Mouse (Mus musculus): Measurements from ENCODE around the gene Prr5. TPM values are rescaled to one million over a fixed set of nuclear protein-coding genes. Genes with fewer than 3 reads are reported as not detected.
A peak's percentile ranks its signal among the peaks of the same experiment; 100 is the strongest.

The Prr5 gene
- polyA plus RNA-seq, 1 experiment from 2014 or later: 18.3 TPM

DNA sequence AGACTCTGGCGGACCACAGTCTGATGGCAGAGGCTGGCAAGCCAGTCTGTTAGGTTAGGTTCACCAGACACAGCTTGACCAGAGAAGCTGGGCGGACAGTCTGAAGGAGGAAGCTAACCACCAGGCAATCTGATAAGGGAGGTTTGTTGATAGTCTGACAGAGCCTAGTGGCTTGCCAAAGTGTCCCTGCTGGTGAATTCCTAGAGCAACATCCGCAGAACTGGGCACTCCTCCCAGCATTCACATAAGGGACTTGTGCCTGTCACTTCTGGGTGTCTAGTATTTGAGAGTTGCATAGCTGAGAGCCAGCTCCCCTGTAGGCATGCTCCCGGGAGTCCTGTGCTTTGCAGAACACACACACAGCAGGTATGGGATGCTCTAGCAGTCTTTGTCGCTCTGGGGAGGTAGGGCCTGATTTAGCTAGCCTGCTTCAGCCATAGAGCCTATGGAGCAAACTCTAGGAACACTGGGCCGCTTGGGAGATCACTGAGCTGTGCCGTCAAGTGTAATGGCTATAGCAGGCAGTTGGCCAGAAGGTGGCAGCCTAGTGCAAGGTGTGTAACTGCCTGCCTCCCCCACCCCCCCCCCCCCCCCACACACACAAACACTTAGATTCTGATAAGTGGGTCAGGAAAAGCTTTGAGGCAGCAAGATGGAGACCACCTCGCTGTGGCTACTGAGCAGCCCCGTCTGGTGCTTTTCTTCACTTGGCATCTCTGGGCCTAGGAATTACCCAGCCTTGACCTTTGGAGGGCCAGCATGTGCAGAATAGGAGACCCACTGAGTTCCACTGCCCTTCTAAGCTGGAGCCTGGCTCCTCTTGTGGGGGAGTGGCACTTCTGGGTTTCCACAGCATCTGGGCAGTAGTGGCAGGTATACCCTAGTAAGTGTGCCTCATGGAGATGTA is 2.2 kb downstream of the Prr5 start:
- WGBS: 56% methylated on average over 9 of the region's 9 CpGs
- Histone ChIP-seq H3K27ac (no peak overlapping the region), H3K9me3 (no peaks in the 10 kb centered on the region), H3K36me3 (no peaks in the 10 kb centered on the region), H3K9ac (no peak overlapping the region), H3K4me3 (no peak overlapping the region), H3K4me1 (replicated peaks) (peaks cover 8% of the 10 kb centered on the region), H3K4me2 (no peak overlapping the region), H3K27me3 (no peaks in the 10 kb centered on the region)
- ATAC-seq (ENCODE audit: low FRiP score): 0 out of 2 replicates have a peak, but pooled peaks have one; percentile 16

DNA sequence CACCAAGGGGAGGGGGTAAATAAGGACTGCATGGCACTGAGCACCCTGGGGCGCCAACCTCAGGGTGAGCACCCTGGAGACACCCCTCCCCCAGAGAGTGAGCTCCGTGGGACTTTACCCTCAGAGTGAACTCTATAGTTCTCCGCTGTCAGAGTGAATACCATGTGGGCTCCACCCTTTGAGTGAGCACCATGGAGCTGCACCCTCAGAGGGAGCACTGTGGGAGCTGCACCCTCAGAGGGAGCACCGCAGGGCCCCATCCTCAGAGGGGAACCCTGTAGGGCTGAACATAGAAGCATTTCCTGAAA is 2.8 kb downstream of the Prr5 start:
- Histone ChIP-seq H3K9ac (no peak overlapping the region), H3K27ac (no peak overlapping the region), H3K36me3 (no peaks in the 10 kb centered on the region), H3K4me1 (replicated peaks) (peaks cover 8% of the 10 kb centered on the region), H3K4me2 (no peak overlapping the region), H3K27me3 (no peaks in the 10 kb centered on the region), H3K4me3 (no peak overlapping the region), H3K9me3 (no peaks in the 10 kb centered on the region)
- 76% methylated on average over 4 of the region's 4 CpGs for WGBS
- ATAC-seq (ENCODE audit: low FRiP score): 0 out of 2 replicates have a peak, but pooled peaks have one; percentile 5

DNA sequence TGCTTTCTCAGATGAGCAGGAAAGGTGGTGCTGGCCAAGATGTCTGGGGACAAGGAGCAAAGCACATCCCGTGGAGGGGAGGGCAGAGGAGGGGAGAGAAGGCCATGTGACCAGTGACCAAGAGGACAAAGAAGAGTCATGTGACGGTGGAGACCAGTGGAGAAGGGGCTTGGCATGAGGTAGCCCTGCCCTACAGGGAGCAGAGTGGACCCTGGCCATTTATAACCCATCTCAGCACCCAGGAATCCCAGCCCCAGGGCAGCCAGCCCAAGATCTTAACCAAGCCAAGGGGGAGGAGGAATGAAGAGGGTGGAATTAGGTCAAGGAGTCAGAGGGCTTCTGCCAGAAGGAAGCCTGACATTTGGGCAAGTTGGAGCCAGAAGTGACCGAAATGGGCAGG is 3.2 kb downstream of the Prr5 start:
- Histone ChIP-seq H3K36me3 (no peaks in the 10 kb centered on the region), H3K27ac (no peak overlapping the region), H3K4me2 (no peak overlapping the region), H3K27me3 (no peaks in the 10 kb centered on the region), H3K4me3 (no peak overlapping the region), H3K9ac (no peak overlapping the region), H3K9me3 (no peaks in the 10 kb centered on the region), H3K4me1 (replicated peaks) (peaks cover 8% of the 10 kb centered on the region)
- no peak for ATAC-seq (ENCODE audit: low FRiP score)
- WGBS: 59% methylated on average over 3 of the region's 3 CpGs

DNA sequence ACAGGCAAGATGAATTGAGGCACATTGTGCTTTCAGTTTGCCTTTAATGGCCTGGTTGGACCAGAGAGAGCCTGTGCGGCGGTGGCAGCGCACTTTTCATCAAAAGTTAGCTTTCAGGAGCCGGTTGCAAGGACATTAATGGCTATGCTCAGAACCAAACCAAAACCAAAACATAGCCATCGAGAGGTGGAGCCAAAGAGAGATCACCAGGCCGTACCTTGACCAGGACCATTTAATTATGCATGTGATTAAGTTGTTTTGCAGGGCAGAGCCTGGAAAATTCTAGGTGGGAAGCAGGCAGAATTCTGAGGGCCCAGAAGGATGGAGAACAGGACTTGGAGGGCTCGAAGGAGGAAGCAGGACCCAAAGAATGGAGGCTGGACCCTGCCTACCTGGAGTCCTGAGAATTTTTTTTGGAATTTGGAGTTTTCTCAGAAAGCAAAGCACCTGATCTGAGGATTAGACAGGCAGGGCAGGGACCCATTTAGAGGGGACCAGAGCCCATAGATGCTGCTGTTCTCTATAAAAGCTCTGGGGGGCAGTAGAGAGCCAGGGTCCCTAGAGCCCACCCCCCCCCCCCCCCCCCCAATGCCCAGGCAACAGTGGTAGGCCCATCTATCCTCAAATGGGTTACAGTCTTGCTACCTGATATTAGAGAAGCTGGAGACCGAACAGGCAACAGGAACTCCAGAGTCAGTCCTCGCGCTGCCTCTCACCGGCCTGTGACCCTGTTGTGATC is 5.1 kb downstream of the Prr5 start:
- H3K9ac ChIP-seq: no peak overlapping the region
- H3K4me1 ChIP-seq (replicated peaks): peaks cover 2% of the 10 kb centered on the region
- WGBS: 71% methylated on average over 11 of the region's 11 CpGs
- no peak overlapping the region for H3K4me3 ChIP-seq
- no peaks in the 10 kb centered on the region for H3K9me3 ChIP-seq
- ATAC-seq (ENCODE audit: low FRiP score): no peak
- no peak overlapping the region for H3K4me2 ChIP-seq
- H3K27ac ChIP-seq: no peak overlapping the region
- peaks cover 6% of the 10 kb centered on the region; the same call in 1 of the 2 replicates for H3K27me3 ChIP-seq
- H3K36me3 ChIP-seq: no peaks in the 10 kb centered on the region

DNA sequence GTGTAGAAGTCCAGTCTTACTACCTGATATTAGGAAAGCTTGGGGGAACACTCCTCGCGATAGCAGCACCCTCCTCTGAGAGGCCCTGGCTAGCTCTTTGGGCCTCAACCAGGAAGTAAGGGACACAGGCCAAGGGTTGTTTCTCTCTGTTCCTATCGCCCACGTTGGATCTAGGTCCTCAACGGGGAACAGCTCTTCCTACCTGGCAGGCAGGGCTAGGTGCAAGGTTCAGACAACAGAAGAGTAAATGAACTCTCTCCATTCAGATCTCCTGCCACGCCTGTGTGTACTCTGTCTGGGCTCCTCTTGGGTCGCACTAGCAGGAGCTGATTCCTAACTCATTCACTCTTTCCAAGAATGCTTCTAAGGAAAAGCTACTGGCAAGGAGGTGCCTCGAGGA is 5.9 kb downstream of the Prr5 start:
- no peak overlapping the region for H3K27ac ChIP-seq
- H3K9ac ChIP-seq: no peak overlapping the region
- WGBS: 83% methylated on average over 8 of the region's 8 CpGs
- ATAC-seq (ENCODE audit: low FRiP score): no peak
- H3K4me2 ChIP-seq: no peak overlapping the region
- H3K9me3 ChIP-seq: no peaks in the 10 kb centered on the region
- H3K4me3 ChIP-seq: no peak overlapping the region
- H3K4me1 ChIP-seq (replicated peaks): peaks cover under 1% of the 10 kb centered on the region
- H3K36me3 ChIP-seq: no peaks in the 10 kb centered on the region
- H3K27me3 ChIP-seq: peaks cover 14% of the 10 kb centered on the region

GRCm38 (mm10) chr15:84677943-84678342 is 8.5 kb downstream of the Prr5 start:
- H3K4me1 ChIP-seq (replicated peaks): peaks cover 22% of the 10 kb centered on the region
- no peak overlapping the region for H3K4me3 ChIP-seq
- H3K9ac ChIP-seq: no peak overlapping the region
- ATAC-seq (ENCODE audit: low FRiP score): no peak
- 74% methylated on average over 11 of the region's 11 CpGs for WGBS
- peaks cover 41% of the 10 kb centered on the region for H3K27me3 ChIP-seq
- H3K4me2 ChIP-seq: no peak overlapping the region
- no peaks in the 10 kb centered on the region for H3K36me3 ChIP-seq
- H3K9me3 ChIP-seq: no peaks in the 10 kb centered on the region
- H3K27ac ChIP-seq: no peak overlapping the region

DNA sequence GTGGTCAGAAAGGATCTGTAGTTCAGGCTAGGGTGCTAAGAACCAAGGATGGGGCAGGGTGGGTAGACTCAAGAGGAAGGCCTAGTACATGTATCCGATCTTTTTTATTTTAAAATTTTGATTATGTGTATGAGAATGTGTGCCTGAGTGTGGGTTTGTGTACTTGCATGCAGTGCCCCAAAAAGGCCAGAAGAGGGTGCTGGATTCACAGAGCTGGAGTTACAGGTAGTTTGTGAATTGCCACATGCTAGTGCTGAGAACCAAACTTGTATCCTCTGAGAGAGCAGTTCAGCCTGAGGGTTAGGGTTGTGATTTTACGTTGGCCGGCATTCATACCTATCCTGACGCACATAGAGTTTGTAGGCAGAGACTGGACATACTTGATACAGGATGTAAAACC is 9.7 kb downstream of the Prr5 start:
- H3K4me3 ChIP-seq: no peak overlapping the region
- peaks cover 51% of the 10 kb centered on the region for H3K27me3 ChIP-seq
- 95% methylated on average over 4 of the region's 4 CpGs for WGBS
- H3K27ac ChIP-seq: no peak overlapping the region
- H3K36me3 ChIP-seq: no peaks in the 10 kb centered on the region
- H3K4me2 ChIP-seq: no peak overlapping the region
- H3K4me1 ChIP-seq (replicated peaks): peaks cover 22% of the 10 kb centered on the region
- H3K9me3 ChIP-seq: no peaks in the 10 kb centered on the region
- ATAC-seq (ENCODE audit: low FRiP score): no peak
- no peak overlapping the region for H3K9ac ChIP-seq

- Histone ChIP-seq H3K36me3 (no peaks in the 10 kb centered on the region), H3K27me3 (peaks cover 56% of the 10 kb centered on the region), H3K4me3 (no peak overlapping the region), H3K9me3 (no peaks in the 10 kb centered on the region), H3K4me2 (no peak overlapping the region), H3K27ac (no peak overlapping the region), H3K4me1 (replicated peaks) (peaks cover 22% of the 10 kb centered on the region), H3K9ac (no peak overlapping the region)
- WGBS: 64% methylated on average over 3 of the region's 3 CpGs
- no peak for ATAC-seq (ENCODE audit: low FRiP score)
Measured at GRCm38 (mm10) chr15:84679794-84680193, 10.4 kb downstream of the Prr5 start.

GRCm38 (mm10) chr15:84680545-84681454 is 11.4 kb downstream of the Prr5 start:
- peak overlapping the region; percentile 97 for H3K4me2 ChIP-seq
- H3K4me3 ChIP-seq: peak overlapping the region; percentile 51
- H3K4me1 ChIP-seq (replicated peaks): peaks cover 26% of the 10 kb centered on the region

GRCm38 (mm10) chr15:84681455-84682193 is 12.2 kb downstream of the Prr5 start:
- peaks cover 26% of the 10 kb centered on the region for H3K4me1 ChIP-seq (replicated peaks)
- H3K27ac ChIP-seq: no peak overlapping the region
- WGBS: 3% methylated on average over 30 of the region's 31 CpGs
- peaks cover 56% of the 10 kb centered on the region for H3K27me3 ChIP-seq
- peak overlapping the region; percentile 65 for H3K9ac ChIP-seq
- H3K4me2 ChIP-seq: peak overlapping the region; percentile 97
- peak overlapping the region; percentile 51 for H3K4me3 ChIP-seq
- H3K9me3 ChIP-seq: no peaks in the 10 kb centered on the region
- ATAC-seq (ENCODE audit: low FRiP score): 0 out of 2 replicates have a peak, but pooled peaks have one; percentile 32
- no peaks in the 10 kb centered on the region for H3K36me3 ChIP-seq

More at GRCm38 (mm10) chr15:84680545-84681454, 11.4 kb downstream of the Prr5 start:
- Histone ChIP-seq H3K27me3 (peaks cover 56% of the 10 kb centered on the region), H3K9ac (peak overlapping the region; percentile 65), H3K36me3 (no peaks in the 10 kb centered on the region), H3K27ac (no peak overlapping the region), H3K9me3 (no peaks in the 10 kb centered on the region)
- under 1% methylated on average over 74 of the region's 77 CpGs for WGBS
- peak; percentile 53 for ATAC-seq (ENCODE audit: low FRiP score)

DNA sequence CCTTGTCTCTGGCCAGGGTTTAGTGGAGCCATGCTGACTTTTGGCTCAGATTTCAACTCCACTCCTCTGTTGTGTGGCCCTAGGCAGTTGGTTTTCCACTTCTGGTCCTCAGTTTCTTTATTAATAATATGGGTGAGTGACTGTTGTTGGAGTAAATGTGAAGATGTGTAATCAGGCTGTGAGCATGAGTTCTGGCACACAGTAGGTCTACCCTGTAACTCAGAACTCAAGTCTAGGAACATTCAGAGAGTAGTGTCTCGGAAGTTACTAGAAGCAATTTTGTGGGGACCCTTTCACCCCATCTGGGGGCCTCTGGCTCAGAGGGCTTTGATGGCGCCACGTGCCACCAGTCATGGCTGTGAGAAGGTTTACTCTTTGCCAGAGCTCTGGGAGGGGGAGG is 12.8 kb downstream of the Prr5 start:
- Histone ChIP-seq H3K4me3 (no peak overlapping the region), H3K36me3 (no peaks in the 10 kb centered on the region), H3K4me2 (peak overlapping the region; percentile 97; the same call in 1 of the 2 replicates), H3K27ac (no peak overlapping the region), H3K9ac (no peak overlapping the region), H3K9me3 (no peaks in the 10 kb centered on the region), H3K27me3 (peaks cover 56% of the 10 kb centered on the region), H3K4me1 (replicated peaks) (peaks cover 26% of the 10 kb centered on the region)
- 79% methylated on average over 3 of the region's 3 CpGs for WGBS
- ATAC-seq (ENCODE audit: low FRiP score): no peak
